Mouse (Mus musculus) thymus, adult 18-20 months (tissue): ENCODE measurements around the gene Nipsnap1.
A peak's percentile ranks its signal among the peaks of the same experiment; 100 is the strongest.

ENCODE experiments used
- DNase-seq, 2 experiments: peaks; one replicate each; pipeline ENCODE4 v3.0.0; 2022; ENCODE audit warnings: mixed read lengths in 2 of 2

Gene Nipsnap1

GRCm38 (mm10) chr11:4874551-4874950 lies 800 bp downstream of the Nipsnap1 start:
- DNase-seq = no peak

GRCm38 (mm10) chr11:4881087-4881486 lies 7.3 kb downstream of the Nipsnap1 start:
- no peak for DNase-seq

- DNase-seq = no peak
Observed at GRCm38 (mm10) chr11:4882892-4883627, 9.3 kb downstream of the Nipsnap1 start.

GRCm38 (mm10) chr11:4885385-4885903 lies 11.7 kb downstream of the Nipsnap1 start:
- peak; percentile 11 to 23 for DNase-seq

GRCm38 (mm10) chr11:4886987-4887386 lies 13.2 kb downstream of the Nipsnap1 start:
- no peak for DNase-seq

GRCm38 (mm10) chr11:4894848-4895816 lies 21.4 kb downstream of the Nipsnap1 start, which contains the start of gene Thoc5:
Gene Thoc5 (plus strand): TSS chr11:4895320.
- DNase-seq = peak; percentile 67 to 73

- DNase-seq = no peak
Observed at GRCm38 (mm10) chr11:4900437-4900836, 26.7 kb downstream of the Nipsnap1 start.

GRCm38 (mm10) chr11:4901956-4902355 lies 28.2 kb downstream of the Nipsnap1 start:
- no peak for DNase-seq

- DNase-seq = no peak
Observed at GRCm38 (mm10) chr11:4906231-4906630, 32.5 kb downstream of the Nipsnap1 start.

- DNase-seq = peak in 1 of 2 experiments; percentile 3
Observed at GRCm38 (mm10) chr11:4916068-4916467, 42.3 kb downstream of the Nipsnap1 start.

- DNase-seq = no peak
Observed at GRCm38 (mm10) chr11:4921281-4921680, 47.5 kb downstream of the Nipsnap1 start.

GRCm38 (mm10) chr11:4921751-4922150 lies 48.0 kb downstream of the Nipsnap1 start:
- no peak for DNase-seq

GRCm38 (mm10) chr11:4927224-4927623 lies 53.5 kb downstream of the Nipsnap1 start:
- no peak for DNase-seq

- no peak for DNase-seq
Observed at GRCm38 (mm10) chr11:4931009-4931601, 57.4 kb downstream of the Nipsnap1 start.

GRCm38 (mm10) chr11:4936243-4936642 lies 62.5 kb downstream of the Nipsnap1 start:
- DNase-seq = no peak
